Mouse (Mus musculus) liver, postnatal 0 days (tissue): ENCODE data around the gene Gm3435. TPM values are rescaled to one million over a fixed set of nuclear protein-coding genes. Genes with fewer than 3 reads are reported as not detected.
A peak's percentile ranks its signal among the peaks of the same experiment; 100 is the strongest.
"Not testable (repeated sequence)": the region's sequence is repeated elsewhere in the genome, so short reads cannot be mapped to it uniquely, and the experiment has no call there.

ENCODE experiments used
- ATAC-seq: fragments of 200-750 bp; cut with Nextera tagmentation; 2 replicates; pipeline ENCODE4 v1.8.0; 2017; ENCODE audit warnings: mild to moderate bottlenecking, moderate library complexity
- DNase-seq: peaks from one replicate; pipeline ENCODE4 v3.0.0-alpha.2; 2016
- H3K27ac ChIP-seq: fragments of 300-500 bp; sonication (generic); 2 replicates; pipeline ENCODE4 v1.5.1; 2014; ENCODE audit warnings: antibody characterized with exemption, moderate library complexity, mild to moderate bottlenecking, low read depth
- H3K27me3 ChIP-seq: fragments of 300-500 bp; sonication (generic); 2 replicates; pipeline ENCODE4 v1.6.1; 2014; ENCODE audit warnings: low read length, control low read depth, mixed read lengths; ENCODE audit not compliant: insufficient read depth
- H3K36me3 ChIP-seq: fragments of 300-500 bp; sonication (generic); replicated peaks from 2 replicates; pipeline ENCODE4 v1.6.1; 2014; ENCODE audit warnings: mild to moderate bottlenecking, control low read depth, low read length, moderate library complexity, mixed read lengths; ENCODE audit not compliant: insufficient read depth
- H3K4me1 ChIP-seq: fragments of 300-500 bp; sonication (generic); 2 replicates; pipeline ENCODE4 v1.6.1; 2014; ENCODE audit warnings: antibody characterized with exemption, mild to moderate bottlenecking, control low read depth; ENCODE audit not compliant: insufficient read depth
- H3K4me2 ChIP-seq: fragments of 300-500 bp; sonication (generic); 2 replicates; pipeline ENCODE4 v1.6.1; 2014; ENCODE audit warnings: low read depth, mild to moderate bottlenecking, low read length, moderate library complexity, mixed read lengths
- H3K4me3 ChIP-seq: fragments of 300-500 bp; sonication (generic); 2 replicates; pipeline ENCODE4 v1.5.1; 2014; ENCODE audit warnings: low read depth, low read length
- H3K9ac ChIP-seq: fragments of 300-500 bp; sonication (generic); replicated peaks from 2 replicates; pipeline ENCODE4 v1.6.1; 2014; ENCODE audit warnings: mild to moderate bottlenecking, moderate library complexity
- H3K9me3 ChIP-seq: fragments of 300-500 bp; sonication (generic); 2 replicates; pipeline ENCODE4 v1.6.1; 2016; ENCODE audit warnings: mild to moderate bottlenecking, control low read depth, low read length, mixed read lengths
- WGBS: fragments of 180-500 bp; shearing (Covaris S2); extraction: QIAGEN DNeasy Blood & Tissue Kit; methylation state at CpG from one replicate; pipeline ENCODE4 v1.1.7; 2014; ENCODE audit not compliant: insufficient replicate concordance; 5-methylcytosine and 5-hydroxymethylcytosine counted together
- polyA plus RNA-seq: library from polyadenylated mRNA; unstranded; fragments of >200 nt; fragmentation: Nextera tagmentation; extraction: Ambion mirVana; gene quantifications from 2 replicates; pipeline ENCODE4 v1.2.1, GENCODE M21; 2015

The Gm3435 gene
- polyA plus RNA-seq, 1 experiment from 2014 or later: 2.7 TPM

DNA sequence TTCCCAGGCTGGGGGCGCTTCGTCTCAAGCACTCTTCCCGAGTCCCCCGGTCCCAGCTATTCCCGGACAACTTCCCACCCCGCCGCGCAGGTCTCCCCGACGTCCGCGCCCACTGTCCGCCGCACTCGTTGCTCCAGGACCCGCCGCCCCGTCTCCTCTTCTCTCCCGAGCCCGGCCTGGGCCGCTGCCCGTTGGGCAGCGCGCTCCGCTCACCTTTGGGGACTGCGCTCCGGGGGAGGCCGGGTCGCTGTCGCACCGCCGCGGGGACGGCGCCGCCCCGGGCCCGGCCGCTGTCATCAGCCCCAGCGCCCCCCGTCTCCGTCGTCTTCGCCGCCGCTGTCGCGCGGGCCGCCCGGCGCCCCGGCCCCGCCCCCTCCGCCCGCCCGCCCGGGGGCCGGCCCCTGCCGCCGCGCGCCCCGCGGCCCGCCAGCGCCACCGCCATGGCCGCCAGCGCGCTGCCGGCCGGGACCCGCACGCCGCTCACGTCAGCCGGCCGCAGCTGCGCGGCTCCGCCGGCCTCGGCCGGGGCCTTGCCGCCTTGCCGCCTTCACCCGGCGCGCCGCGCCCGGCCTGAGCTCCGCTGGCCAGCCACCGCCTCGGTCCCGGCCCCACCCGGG is 17.3 kb upstream of the Gm3435 start:
- H3K4me3 ChIP-seq, H3K9ac ChIP-seq, H3K36me3 ChIP-seq, H3K27me3 ChIP-seq, DNase-seq, H3K4me2 ChIP-seq, H3K9me3 ChIP-seq, H3K27ac ChIP-seq, H3K4me1 ChIP-seq: not testable (repeated sequence)
- no CpG with 5 or more reads among the region's 98 CpGs for WGBS
- ATAC-seq: peak; percentile 80

DNA sequence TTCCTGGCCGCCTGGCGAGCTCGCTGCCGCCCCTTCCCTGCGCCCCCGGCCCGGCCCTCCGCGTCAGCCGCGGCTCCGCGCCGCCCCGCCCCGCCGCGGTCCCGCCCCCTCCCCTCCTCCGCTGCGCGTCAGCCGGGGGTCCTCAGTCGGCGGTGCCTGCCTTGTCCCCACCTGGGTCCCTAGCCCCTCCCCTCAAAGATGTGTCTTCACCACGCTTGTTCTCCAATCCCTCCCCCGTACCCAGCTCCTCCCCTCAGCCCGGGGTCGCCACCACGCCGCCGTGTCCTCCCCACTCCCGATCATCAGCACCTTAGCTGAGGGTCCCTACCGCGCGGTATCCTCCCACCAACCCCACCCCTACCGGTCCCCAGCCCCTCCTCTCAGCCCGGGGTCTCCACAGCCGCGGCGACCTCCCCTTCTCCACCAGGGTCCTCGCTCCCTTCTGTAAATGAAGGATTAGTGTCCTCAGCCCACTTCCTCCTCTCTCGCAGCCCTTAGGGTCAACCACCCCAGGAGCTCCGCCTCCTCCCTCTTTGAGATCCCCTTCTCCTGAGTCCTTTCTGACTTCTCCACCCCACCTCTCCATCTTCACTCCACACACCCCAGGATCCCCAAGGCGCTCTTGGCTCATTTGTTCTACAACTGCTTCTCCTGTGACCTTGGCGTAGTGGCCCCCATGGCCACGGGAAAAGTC is 16.7 kb upstream of the Gm3435 start:
- H3K9ac ChIP-seq, H3K27ac ChIP-seq, H3K27me3 ChIP-seq, DNase-seq, H3K4me2 ChIP-seq, H3K4me3 ChIP-seq, H3K9me3 ChIP-seq, H3K4me1 ChIP-seq, H3K36me3 ChIP-seq: not testable (repeated sequence)
- no CpG with 5 or more reads among the region's 47 CpGs for WGBS
- peak; percentile 53 for ATAC-seq

DNA sequence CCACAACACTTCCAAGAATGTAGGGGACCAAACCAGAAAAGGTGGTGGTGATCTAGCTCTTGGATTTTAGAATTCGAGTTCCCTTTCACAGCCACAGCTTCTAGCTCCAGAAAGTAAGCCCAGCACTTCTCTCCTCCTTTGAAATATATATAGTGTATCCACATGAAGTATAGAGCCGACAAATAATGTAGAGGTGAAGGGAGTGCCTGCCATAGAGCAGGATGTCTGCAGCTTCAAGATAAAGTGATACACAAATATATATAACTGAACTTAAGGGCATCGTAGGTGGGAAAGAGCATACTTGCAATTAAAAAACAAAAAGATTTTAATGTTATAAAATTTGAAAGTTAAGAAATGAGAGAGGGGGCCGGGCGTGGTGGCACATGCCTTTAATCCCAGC is 15.8 kb upstream of the Gm3435 start:
- not testable (repeated sequence) for H3K27ac ChIP-seq, H3K27me3 ChIP-seq, DNase-seq, H3K9ac ChIP-seq, H3K9me3 ChIP-seq, ATAC-seq, H3K4me1 ChIP-seq, H3K36me3 ChIP-seq, H3K4me2 ChIP-seq, H3K4me3 ChIP-seq
- WGBS: no CpG with 5 or more reads among the region's 5 CpGs

DNA sequence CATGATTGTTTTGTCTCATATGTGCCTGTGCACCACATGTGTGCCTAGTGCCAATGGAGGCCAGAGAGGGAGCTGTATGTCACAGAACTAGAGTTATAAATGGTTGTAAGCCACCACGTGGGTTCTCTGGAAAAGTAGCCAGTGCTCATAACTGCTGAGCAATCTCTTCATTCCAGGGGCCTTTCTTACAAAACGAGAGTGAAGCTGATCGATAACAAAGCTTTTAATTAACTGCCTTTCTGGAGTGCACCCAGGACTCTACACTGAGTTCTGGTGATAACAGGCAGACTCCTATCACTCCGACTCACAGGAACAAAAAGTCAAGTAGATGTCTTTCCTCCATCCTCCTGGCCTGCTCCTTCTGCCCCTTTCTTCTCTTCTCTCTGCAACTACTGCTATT is 9.9 kb upstream of the Gm3435 start:
- DNase-seq, H3K4me3 ChIP-seq, H3K4me2 ChIP-seq, H3K27ac ChIP-seq, H3K4me1 ChIP-seq, H3K9ac ChIP-seq, H3K9me3 ChIP-seq, H3K36me3 ChIP-seq, H3K27me3 ChIP-seq: not testable (repeated sequence)
- no CpG with 5 or more reads among the region's 4 CpGs for WGBS
- ATAC-seq: peak; percentile 77

DNA sequence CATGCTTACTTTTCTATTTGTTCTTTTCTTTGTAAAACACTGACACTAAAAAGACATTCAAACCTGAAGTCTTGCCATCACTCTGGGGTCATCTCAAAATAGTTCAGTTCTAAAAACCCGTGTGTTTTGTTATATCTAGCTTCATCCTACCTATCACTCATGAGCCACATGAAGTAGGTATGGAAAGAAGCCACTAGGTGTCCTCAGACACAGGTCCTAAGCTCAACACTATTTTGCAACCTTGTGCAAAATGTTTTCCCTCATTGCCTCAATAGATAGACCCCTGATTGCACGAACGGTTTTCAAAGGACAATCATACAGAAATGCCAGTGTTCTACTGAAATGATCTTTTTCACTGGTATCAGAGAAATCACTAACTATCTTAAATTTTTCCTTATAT is 888 bp upstream of the Gm3435 start:
- not testable (repeated sequence) for H3K27me3 ChIP-seq, H3K4me1 ChIP-seq, H3K4me2 ChIP-seq, H3K9ac ChIP-seq, H3K36me3 ChIP-seq, H3K27ac ChIP-seq, H3K4me3 ChIP-seq, H3K9me3 ChIP-seq, DNase-seq
- ATAC-seq: peak; percentile 50
- WGBS: no CpG with 5 or more reads among the region's 3 CpGs

DNA sequence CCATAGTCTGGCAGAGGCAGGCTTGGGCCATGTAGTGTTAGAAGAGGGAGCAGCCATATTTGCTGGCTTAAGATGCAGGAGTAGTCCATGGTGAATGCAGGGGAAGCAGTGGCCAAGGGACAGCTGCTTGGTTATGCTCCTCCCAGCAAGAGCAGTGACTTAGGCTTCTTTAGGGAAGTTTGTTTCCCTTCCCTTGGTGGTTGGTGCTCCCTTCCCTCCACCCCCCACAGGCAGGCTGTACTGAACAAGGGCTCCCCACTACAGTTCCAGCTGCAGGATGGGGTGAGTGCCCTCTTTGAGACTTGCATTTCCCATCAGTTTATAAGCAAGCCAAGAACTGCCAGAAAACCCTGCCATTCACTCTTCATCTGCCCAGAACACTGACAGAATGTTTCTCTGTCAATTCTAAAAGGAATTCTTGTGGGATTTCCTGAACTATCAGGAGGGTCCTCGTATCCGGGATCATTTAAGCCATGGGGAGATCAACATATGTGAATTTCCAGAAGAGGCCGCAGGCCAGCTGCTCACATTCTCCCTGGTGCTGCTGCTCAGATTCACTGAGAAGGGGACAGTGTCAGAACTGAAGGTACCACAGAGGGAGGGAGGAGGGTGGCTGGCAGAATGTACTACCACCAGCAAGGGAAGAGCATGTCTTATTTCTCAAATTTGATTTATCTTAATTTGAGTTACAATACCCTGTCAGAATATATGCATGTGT is 11.7 kb downstream of the Gm3435 start:
- 83% methylated on average over 3 of the region's 3 CpGs for WGBS
- not testable (repeated sequence) for H3K9ac ChIP-seq, H3K4me2 ChIP-seq, H3K4me3 ChIP-seq, H3K9me3 ChIP-seq, H3K4me1 ChIP-seq, H3K36me3 ChIP-seq, ATAC-seq, H3K27me3 ChIP-seq
- H3K27ac ChIP-seq: peak overlapping the region; percentile 45; the same call in 1 of the 2 replicates
- DNase-seq: peak; percentile 16

DNA sequence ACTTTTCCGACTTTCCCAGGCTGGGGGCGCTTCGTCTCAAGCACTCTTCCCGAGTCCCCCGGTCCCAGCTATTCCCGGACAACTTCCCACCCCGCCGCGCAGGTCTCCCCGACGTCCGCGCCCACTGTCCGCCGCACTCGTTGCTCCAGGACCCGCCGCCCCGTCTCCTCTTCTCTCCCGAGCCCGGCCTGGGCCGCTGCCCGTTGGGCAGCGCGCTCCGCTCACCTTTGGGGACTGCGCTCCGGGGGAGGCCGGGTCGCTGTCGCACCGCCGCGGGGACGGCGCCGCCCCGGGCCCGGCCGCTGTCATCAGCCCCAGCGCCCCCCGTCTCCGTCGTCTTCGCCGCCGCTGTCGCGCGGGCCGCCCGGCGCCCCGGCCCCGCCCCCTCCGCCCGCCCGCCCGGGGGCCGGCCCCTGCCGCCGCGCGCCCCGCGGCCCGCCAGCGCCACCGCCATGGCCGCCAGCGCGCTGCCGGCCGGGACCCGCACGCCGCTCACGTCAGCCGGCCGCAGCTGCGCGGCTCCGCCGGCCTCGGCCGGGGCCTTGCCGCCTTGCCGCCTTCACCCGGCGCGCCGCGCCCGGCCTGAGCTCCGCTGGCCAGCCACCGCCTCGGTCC is 14.0 kb downstream of the Gm3435 start:
- not testable (repeated sequence) for H3K27me3 ChIP-seq, H3K9ac ChIP-seq, H3K4me2 ChIP-seq, H3K36me3 ChIP-seq, H3K4me1 ChIP-seq, H3K4me3 ChIP-seq, H3K27ac ChIP-seq, DNase-seq, H3K9me3 ChIP-seq
- ATAC-seq: peak; percentile 79
- no CpG with 5 or more reads among the region's 97 CpGs for WGBS

DNA sequence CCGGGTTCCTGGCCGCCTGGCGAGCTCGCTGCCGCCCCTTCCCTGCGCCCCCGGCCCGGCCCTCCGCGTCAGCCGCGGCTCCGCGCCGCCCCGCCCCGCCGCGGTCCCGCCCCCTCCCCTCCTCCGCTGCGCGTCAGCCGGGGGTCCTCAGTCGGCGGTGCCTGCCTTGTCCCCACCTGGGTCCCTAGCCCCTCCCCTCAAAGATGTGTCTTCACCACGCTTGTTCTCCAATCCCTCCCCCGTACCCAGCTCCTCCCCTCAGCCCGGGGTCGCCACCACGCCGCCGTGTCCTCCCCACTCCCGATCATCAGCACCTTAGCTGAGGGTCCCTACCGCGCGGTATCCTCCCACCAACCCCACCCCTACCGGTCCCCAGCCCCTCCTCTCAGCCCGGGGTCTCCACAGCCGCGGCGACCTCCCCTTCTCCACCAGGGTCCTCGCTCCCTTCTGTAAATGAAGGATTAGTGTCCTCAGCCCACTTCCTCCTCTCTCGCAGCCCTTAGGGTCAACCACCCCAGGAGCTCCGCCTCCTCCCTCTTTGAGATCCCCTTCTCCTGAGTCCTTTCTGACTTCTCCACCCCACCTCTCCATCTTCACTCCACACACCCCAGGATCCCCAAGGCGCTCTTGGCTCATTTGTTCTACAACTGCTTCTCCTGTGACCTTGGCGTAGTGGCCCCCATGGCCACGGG is 14.7 kb downstream of the Gm3435 start:
- no CpG with 5 or more reads among the region's 48 CpGs for WGBS
- H3K4me1 ChIP-seq, H3K27ac ChIP-seq, H3K9ac ChIP-seq, DNase-seq, H3K4me2 ChIP-seq, H3K4me3 ChIP-seq, H3K27me3 ChIP-seq, H3K36me3 ChIP-seq, H3K9me3 ChIP-seq: not testable (repeated sequence)
- peak; percentile 46 for ATAC-seq

DNA sequence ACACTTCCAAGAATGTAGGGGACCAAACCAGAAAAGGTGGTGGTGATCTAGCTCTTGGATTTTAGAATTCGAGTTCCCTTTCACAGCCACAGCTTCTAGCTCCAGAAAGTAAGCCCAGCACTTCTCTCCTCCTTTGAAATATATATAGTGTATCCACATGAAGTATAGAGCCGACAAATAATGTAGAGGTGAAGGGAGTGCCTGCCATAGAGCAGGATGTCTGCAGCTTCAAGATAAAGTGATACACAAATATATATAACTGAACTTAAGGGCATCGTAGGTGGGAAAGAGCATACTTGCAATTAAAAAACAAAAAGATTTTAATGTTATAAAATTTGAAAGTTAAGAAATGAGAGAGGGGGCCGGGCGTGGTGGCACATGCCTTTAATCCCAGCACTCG is 15.5 kb downstream of the Gm3435 start:
- not testable (repeated sequence) for H3K4me3 ChIP-seq, DNase-seq, H3K27me3 ChIP-seq, H3K4me1 ChIP-seq, H3K27ac ChIP-seq, H3K36me3 ChIP-seq, H3K9ac ChIP-seq, H3K9me3 ChIP-seq, H3K4me2 ChIP-seq, ATAC-seq
- no CpG with 5 or more reads among the region's 6 CpGs for WGBS
